Mouse (Mus musculus): ENCODE results near the gene Tmeff2.

Gene Tmeff2

DNA sequence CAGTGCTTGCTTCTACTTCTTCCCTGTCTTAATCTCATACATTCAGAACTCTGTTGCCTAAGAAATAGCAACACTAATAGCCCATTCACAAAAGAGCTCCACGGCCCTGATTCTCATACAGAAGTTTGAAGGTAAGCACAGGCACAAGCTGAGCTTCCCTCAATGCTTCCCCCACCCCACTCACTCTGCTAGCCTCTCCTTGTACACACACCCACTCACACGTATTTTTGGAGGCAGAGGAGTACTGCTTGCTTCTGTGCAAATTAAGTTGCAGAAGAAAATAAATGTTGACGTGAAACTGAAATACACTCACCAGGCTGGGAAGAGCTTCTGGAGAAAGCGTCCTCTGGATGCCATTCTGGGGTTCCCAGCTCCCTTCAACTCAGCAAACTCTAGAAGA lies 80.1 kb downstream of the Tmeff2 start:
- no peak for DNase-seq (ENCODE audit: low spot score)

- no peak for DNase-seq (ENCODE audit: low spot score)
Measured at GRCm38 (mm10) chr1:50981151-50981828, 80.8 kb downstream of the Tmeff2 start.

- peak; percentile 75 for DNase-seq (ENCODE audit: low spot score)
Measured at GRCm38 (mm10) chr1:50990661-50991060, 90.2 kb downstream of the Tmeff2 start.

GRCm38 (mm10) chr1:50994505-50994904 lies 94.1 kb downstream of the Tmeff2 start:
- DNase-seq (ENCODE audit: low spot score), result no peak

DNA sequence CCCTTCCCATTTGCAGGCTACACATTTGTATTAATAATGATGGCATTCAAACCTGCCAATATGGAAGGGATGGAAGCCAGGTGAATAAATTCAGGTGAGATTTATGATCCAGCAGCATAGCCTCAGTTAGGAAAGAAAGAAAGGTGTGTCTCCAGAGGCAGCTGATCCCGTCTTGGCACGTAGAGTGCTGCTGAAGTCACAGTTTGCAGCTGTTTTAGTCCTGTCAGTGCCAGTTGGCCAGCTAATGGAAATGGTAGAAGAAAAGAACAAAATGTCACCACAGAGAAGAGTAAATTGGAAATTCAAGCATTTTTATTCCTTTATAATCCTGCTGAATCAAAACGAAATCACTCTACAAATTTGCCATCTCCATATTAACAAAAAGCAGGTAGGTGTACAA lies 99.3 kb downstream of the Tmeff2 start:
- DNase-seq (ENCODE audit: low spot score), result no peak

DNA sequence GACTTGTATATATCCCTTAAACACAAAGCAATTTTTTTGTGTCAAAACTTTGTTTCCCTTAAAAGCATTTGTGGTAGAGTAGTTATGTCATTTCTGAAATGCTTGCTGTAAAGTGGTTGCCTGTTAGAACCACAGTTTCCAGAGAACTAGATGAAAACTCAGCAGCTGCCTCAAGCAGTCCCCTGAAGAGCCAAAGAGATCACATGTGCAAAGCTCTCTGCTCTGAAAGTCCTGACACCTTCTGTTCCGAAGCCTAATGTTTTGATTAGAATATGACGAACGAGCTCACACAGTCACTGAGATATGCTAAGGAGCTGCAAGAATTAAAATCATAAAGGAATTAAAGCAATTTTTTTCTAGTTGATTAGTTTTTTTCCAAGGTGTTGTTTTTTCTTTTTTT lies 107.9 kb downstream of the Tmeff2 start:
- DNase-seq (ENCODE audit: low spot score), result no peak

DNA sequence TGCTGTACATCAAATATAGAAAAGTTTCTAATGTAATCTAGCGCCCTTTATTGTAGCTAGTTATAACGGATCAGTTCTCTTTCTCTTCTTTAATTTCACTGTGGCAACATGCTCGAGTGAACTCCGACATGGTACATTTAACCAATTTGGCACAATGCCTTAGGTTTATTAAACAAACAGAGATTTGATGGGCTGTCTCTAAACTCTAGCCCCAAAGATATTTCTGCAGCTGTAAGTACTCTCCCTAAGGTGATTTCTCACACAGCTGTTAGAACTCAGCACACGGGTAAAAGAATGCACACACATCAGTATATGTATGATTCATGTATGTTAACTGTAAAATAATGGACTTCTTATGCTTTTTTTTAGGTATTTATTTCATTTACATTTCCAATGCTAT lies 139.8 kb downstream of the Tmeff2 start:
- DNase-seq (ENCODE audit: low spot score), result peak; percentile 55

DNA sequence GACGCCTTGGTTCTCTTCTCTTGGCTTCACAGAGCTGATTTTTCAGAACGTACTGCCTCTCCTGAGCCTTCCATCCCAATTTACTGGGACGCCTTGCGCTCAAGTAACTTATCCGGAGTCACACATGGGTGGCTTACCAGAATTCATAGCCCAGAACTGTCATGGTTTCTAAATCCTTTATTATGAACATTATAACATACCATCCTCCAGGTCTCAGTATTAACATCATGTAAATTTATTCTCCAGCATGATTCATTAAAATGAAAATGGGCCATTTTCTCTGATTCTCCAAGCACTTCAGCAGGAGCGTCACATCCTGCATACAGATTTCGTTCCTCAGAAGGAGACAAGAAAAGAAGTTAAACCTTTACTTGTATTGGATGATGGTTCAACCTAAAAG lies 144.4 kb downstream of the Tmeff2 start:
- DNase-seq (ENCODE audit: low spot score), result no peak

GRCm38 (mm10) chr1:51064549-51064948 lies 164.1 kb downstream of the Tmeff2 start:
- no peak for DNase-seq (ENCODE audit: low spot score)

- no peak for DNase-seq (ENCODE audit: low spot score)
Measured at GRCm38 (mm10) chr1:51065652-51066051, 165.2 kb downstream of the Tmeff2 start.

- no peak for DNase-seq (ENCODE audit: low spot score)
Measured at GRCm38 (mm10) chr1:51068814-51069213, 168.4 kb downstream of the Tmeff2 start.

GRCm38 (mm10) chr1:51069288-51069687 lies 168.8 kb downstream of the Tmeff2 start:
- no peak for DNase-seq (ENCODE audit: low spot score)

GRCm38 (mm10) chr1:51074076-51074475 lies 173.6 kb downstream of the Tmeff2 start:
- DNase-seq (ENCODE audit: low spot score), result no peak

DNA sequence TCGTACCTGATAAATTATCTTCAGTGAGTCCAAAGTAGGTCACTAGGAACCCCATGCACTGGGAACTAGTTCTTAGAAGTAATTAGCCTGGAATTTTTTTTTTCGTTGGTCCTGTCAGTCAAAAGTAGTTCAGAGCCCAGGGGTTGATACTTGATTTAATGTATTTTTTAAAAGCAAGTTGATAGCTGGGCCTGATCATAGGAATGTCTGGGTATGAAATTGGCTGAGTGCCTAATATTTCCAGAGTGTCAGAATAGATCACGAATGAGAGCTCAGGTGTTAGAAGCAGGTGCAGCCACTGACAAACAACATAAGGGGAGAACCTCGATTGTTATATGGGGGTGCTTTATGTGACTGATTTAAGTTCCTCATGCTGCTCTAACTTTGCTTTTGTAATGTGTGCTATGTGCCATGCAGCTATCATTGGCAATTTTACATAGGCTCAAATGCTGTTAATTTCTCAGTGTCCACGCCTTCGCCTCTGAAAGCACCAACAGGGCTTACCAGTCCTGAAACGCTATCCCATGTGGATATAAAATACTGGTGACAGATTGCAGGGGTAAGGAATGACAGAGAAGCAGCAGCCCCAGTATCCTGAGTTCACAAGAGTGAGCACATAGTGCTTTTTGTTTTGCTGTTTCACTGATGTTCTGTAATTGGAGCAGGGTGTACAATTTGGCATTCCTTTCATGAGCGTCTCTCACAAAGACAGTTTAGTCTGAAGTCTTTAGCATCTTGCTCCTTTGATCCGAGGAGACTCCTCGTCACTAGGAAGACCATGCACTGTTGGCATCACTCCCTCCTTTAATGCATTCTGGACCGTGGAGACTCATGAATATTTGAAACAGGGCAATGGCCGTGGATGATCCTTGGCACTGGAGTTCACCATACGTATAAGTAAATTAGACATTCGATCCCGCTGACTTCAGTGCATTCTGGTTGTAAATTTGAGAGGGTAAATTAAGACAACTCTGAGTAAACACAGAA lies 175.6 kb downstream of the Tmeff2 start:
- DNase-seq (ENCODE audit: low spot score), result no peak

GRCm38 (mm10) chr1:51088921-51089320 lies 188.5 kb downstream of the Tmeff2 start:
- DNase-seq (ENCODE audit: low spot score), result no peak

DNA sequence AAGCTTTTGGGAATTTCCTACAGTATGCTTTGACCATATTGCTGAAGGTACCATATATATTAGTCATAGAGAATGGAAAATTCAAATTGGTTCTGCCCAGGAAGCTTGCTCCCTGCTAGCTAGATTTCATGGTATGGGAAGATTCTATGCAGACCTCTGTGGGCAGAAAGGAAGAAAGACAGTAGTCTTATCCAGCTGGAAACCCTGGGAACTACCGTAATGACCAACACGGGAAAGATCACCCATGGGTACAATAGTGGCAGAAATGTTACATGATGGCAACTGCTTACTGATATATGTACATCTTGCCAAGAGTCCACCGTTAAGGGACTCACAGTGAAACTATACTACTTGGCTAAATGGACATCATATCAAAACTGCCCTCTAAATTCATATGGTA lies 189.4 kb downstream of the Tmeff2 start:
- no peak for DNase-seq (ENCODE audit: low spot score)

DNA sequence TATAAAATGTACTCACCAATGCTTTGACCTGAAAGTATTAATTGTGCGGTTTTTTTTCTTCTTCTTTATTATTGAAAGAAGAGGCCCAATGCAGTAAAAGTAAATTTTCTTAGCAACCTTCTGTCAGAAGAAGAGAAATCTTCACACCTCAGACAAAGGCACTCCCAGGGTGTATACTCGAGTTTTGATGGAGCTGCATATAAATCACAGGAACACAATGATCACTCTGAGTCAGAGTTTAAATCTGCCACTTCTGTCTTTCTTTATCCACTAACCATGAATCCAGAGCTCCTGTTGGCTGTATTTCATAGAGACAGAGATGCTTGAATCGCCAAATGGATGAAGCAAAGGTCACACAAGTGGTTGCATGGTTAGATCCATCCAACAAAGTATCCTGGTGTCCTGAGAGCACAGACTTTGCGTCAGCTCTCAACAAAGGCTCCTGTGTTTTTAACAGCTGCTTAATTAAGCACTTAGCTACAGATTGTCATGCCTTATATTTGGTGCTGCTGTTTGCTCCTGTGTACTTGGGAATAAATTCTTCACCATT lies 189.8 kb downstream of the Tmeff2 start:
- no peak for DNase-seq (ENCODE audit: low spot score)

DNA sequence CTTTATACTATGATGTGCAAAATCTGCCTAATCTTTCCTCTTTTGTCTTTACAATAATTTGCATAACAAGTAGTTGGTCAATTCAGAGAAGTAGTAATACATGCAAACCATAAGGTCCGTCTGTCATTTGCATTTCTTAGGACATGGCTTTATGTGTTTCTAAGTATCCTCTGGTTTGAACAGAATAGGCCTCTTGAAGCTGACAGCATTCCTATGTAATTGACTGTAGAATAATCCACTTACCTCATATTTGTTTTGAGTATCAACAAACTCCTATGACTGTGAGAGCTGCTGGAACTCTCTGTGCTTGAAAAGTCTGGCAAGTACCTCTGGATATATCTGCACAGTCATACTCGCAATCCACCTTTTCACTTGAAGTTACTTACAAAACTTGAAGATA lies 194.3 kb downstream of the Tmeff2 start:
- DNase-seq (ENCODE audit: low spot score), result no peak

DNA sequence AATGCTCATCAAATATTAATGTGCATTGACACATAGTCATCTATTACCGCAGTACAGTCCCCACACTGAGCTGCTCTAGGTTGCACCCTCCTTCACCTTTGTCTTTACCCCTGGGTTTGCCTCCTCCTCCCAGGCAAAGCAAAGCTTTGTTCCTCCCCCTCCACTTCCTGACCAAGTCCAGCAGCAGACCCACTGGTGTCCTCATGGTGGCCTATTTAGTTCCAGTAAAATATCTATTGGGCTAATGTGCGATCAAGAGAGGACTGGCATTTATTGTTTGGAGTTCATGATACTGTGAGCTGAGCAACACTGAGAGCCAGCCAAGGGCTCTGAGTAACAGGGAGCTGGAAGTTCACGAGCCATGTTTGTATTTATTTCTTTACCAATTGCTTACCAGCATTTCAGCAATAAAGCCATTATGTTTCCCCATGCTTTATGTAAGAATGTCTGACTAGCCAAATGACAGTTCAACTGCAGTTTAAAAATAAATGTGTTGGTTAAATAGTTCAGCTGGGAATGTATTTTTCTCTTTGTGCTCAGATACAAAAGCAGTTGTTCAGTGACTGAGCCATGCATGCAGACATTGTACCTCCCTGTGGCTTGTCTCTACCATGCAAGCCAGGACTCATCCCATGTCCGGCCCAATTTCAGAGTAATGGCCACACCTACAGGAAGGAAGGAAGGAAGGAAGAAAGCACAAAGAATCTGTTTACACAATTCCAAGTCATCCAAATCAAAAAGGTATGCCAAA lies 196.6 kb downstream of the Tmeff2 start:
- DNase-seq (ENCODE audit: low spot score), result peak; percentile 62

DNA sequence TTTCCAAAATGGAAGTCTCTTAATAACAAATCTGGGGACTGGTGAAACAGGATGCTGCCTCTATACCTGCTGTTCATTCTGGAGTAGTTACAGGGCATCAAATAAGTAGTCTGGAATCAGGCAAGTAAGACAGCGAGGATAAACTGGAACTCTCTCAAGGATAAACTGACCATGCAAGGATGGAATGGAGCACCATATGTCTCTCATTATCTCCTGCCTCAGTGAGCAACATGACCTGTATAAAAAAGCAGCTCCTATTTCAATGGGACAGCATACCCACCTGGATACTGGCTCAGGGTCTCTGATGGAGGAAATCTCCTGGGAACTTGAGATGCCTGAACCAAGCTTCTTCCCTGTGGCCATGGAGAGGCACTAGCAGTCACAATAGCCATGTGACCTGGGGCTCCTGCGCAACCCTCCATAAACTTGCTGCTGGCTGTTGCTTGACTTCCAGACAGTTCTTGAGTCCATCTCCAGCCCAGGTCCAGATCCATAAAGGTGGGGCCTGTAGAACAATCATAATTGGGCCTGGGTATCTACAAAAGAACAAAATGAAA lies 200.7 kb downstream of the Tmeff2 start:
- no peak for DNase-seq (ENCODE audit: low spot score)

DNA sequence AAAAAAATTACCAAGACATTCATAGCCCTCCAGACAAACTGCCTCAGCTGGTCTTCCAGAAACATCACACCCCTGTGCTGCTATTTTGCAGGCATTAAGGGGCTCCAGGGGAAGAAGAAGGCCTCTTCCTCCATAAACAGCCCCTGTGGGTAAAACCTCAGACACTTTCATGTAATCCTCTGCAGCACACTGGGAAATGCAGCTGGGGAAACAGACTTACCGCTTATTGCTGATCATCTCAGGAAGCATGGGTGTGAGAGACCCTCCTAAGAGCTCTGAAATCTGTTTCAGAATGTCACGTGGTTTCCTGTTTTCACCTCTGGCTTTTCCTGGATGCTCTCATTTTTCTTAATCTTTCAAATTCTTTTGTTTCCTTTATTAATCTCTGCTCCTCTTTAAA lies 204.3 kb downstream of the Tmeff2 start:
- no peak for DNase-seq (ENCODE audit: low spot score)

DNA sequence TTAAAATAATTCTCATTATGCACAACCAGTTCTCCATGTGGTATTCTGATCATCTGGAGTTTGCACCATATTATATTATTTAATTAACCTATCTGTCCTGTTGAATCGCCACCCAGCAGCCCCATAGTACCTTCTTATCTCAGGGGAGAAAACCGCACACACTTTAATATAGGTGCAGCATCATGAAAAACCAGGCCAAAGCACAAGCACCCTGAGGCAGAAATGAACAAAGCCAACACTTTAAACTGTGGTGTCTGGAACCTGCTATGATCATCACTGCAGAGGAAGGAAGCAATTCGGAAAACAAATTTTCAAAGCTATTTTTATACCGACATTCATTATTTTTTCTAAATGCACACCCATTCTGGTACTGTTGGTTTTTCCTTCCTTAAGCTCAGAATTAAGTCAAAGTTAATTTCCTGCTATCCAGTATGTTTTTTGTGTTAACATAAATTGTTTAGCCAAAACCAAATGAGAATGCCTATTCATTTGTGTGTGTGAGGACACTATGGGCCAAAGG lies 206.0 kb downstream of the Tmeff2 start:
- DNase-seq (ENCODE audit: low spot score), result no peak
